Mouse (Mus musculus): ENCODE data around the gene Me3.

Me3 gene

DNA sequence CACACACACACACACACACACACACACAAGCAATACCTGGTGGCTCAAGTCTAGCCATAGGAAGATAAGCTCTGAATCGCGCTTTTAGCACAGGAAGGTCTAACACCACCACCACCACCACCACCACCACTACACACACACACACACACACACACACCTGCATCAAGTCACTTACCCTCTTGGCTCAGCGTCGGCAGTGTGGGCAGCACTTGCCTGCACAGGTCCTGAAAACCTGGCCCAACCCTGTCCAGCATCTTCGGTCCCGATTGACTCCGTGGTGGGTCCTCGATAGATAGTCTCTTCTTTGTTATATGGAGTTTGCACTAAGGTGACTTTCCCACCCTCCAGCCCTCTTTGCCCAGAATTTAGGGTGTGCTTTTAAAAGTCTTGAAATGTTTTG is 270.8 kb downstream of the Me3 start:
- no peak for DNase-seq (ENCODE audit: low spot score in 2 of 2)

DNA sequence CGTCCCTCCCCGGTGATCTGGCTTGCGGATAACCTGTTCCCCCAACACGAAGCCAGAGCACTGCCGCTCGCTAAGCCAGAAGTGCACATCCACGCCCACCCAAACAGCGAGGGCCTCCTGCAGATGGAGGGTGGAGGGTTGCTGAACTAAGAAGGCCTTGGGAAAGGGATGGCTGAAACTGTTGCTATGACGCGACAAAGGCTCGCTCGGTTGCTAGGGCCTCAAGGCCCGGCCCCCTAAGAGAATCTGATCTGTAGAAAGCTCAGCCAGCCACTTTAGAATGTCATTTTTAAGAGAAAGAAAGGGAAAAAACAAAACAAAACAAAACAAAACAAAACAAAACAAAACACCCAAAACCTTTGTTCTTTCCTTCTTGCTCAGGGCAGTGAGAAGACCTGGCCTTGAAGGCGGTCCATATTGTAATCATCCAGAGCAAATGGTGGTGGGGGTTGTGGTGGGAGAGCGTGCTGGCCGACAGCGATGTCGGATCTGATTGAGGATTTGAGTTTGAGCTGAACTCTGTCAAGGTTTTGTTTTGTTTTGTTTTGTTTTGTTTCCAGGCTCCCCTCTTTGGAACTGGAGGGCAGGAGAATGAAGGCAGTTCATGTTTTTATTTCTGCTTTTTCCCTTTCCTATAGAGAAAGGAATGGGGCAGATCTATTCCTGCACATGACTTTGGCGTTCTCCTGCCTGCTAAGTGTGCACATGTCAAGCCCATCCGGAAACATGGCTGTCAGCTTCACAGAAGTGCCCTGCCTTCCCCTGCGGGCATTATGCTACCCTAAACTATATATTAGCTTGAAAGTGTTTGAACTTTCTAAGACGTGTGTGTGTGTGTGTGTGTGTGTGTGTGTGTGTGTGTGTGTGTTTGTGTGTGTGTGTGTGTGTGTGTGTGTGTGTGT is 271.5 kb downstream of the Me3 start, which contains the start of gene Ccdc81:
TSS of gene Ccdc81 (minus strand) at position 188 of the 902 bp plus-strand sequence.
- no peak for DNase-seq (ENCODE audit: low spot score in 2 of 2)

Measured in urinary bladder, postnatal 4 days (tissue).